Mouse (Mus musculus): ENCODE measurements around the gene Mast4.

Gene Mast4

DNA sequence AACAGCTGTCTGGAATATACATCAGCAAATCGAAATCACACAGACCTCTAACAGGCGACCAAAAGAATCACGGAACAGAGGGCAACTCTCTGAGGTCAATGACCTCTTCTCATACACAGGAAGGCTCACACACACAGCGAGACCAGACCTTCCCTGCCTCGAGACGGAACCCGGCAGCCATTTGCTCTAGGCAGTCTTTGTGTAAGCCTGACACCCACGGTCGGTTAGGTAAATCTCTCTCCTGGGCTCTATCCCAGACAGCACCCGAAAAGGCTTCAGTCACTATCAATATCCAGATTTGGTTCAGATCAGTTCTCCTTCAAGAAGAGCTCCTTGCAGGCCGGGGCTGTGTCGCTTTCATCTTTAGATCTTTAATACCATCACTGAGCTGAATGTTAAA, 421.4 kb downstream of the Mast4 start:
- no peak for DNase-seq

DNA sequence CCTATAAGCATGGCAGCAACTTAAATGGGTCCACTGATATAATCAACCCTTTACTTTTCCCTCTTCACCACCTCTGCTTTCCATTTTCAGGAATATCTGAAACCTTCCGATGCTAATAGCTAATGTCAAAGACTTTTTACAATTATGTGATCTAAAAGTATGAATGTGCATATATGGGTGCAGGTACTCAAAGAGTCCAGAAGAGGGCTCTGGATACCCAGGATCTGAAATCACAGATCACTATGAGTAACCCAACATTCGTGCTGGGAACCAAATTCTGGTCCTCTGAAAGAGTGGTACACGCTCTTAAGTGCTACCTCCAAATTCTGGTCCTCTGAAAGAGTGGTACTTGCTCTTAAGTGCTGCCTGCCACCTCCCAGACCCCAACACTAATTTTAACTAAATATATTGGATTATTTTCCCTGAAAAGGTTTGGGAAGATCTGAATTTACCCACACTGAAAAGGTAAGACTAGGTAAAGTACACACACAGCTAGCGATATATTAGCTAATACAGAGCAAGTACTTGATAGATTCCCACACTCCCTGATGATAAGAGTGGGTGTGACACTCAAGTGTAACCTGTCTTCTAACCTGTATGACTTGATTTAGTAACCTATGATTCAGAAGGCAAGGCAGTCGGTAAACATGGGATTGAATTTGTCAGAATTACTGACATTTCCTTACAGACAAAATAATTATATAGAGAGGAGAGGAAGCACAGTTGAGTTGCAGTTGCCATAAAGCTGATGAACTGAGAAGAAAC, 424.5 kb downstream of the Mast4 start:
- no peak for DNase-seq

DNA sequence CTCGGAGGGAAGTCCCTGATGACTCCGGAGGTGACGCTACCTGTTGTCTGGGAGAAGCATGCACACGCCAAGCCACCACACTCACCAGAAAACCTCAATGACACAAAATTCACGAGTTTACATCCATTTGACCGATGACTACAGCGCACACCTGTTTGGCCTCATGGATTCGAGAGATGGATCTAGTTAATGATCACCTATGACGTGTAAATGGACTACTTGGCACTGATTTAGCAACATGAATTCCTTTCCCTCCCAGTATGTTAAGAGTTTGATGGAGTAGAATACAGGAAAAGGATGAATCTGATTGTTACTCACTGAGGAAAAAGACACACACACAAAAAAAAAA, 427.7 kb downstream of the Mast4 start:
- DNase-seq = no peak

DNA sequence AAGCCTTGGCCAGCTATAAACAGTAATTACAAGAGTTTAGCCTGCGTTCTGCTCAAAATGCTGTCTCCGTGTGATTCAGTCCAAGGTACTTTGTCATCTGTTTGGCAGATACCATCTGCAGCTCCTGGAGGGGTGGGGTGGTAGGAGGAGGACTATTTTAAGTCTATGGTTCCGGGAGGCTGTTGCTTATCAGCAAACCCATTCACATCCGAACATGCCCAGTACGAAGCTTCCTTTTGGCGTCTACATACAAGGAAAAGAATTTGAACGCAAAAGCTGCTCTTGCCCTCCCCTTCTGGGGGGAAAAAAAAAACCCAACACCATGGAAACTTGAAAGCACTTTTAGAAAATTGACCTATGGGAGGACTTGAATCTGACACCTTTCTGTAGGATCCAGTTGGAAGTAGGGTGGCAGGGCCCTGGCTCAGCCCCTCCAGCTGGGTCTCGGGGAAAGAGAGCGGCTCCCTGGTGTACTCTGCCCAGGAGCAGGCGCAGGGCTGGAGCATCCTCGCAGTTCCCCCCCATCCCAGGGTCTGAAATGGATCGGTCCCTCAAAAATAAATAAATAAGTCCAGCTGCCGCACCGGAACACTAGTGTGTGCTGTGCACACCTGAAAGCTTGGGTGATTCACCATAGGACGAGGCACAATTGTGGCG, 428.2 kb downstream of the Mast4 start:
- DNase-seq = peak; percentile 82 to 89

DNA sequence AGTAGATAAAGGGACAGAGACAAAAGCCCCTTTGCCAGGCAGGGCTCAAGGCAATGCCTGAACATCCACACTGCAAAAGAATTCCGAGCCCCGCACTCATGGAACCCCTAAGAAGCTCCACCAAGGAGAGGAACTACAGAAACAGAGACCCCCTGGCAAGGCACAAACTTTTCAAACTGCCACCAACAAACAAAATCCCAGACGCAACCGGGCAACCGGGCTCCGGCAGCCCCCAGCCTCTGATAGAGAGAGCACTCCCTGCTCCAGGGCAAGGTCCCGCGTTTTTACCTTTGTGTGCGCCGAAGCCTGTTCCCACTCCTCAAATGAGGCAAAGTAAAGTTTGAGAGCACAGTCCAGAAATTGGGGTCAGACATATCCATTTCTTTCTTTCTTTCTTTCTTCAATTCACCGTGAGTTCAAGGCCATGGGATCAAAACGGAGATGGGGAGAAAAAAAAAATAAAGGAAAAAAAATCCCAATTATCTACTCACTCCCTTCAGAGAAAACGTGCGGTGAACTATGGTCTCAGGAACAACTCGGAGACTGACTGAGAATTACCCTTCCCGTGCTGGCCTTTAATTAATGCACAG, 428.8 kb downstream of the Mast4 start:
- DNase-seq = no peak

DNA sequence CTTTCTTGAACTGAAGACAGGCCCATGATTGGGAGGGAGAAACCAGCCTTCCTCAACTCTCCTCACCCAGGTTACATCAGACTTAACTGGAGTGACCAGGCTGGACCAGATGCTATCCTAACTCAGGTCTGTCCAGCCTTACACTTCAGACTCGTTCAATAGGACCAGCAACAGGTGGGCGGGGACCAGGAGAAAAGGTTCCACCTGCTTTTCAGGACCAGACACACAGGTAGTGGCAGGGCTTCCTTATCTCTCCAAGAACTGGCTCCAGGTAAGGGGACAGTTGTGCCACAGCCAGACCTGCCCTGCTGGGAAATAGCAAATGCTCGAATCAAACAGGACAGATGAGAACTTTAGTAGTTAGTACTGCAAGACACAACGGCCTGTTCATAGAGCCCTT, 430.6 kb downstream of the Mast4 start:
- no peak for DNase-seq

- no peak for DNase-seq
Measured at GRCm38 (mm10) chr13:102902123-102902522, 432.2 kb downstream of the Mast4 start.

DNA sequence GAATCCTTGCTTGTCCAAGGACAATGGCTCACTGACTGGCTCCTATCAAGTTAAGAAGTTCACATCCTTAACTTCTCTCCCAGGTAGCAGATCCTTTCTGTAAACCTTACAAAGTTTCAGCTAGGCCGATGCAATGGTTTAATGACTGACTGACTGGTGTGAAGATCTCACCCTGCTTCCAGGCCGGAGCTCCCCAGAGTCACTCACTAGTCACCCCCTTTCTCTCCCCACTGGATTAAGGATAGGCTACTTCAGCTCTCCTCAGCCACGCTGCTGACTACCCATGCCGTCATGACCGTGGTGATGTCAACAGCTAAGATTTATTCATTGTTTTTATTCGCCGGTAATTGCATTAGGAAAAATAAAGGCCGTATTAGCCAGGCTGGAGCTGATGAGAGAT, 433.8 kb downstream of the Mast4 start:
- DNase-seq = no peak

GRCm38 (mm10) chr13:102900083-102900420, 434.2 kb downstream of the Mast4 start:
- DNase-seq = no peak

DNA sequence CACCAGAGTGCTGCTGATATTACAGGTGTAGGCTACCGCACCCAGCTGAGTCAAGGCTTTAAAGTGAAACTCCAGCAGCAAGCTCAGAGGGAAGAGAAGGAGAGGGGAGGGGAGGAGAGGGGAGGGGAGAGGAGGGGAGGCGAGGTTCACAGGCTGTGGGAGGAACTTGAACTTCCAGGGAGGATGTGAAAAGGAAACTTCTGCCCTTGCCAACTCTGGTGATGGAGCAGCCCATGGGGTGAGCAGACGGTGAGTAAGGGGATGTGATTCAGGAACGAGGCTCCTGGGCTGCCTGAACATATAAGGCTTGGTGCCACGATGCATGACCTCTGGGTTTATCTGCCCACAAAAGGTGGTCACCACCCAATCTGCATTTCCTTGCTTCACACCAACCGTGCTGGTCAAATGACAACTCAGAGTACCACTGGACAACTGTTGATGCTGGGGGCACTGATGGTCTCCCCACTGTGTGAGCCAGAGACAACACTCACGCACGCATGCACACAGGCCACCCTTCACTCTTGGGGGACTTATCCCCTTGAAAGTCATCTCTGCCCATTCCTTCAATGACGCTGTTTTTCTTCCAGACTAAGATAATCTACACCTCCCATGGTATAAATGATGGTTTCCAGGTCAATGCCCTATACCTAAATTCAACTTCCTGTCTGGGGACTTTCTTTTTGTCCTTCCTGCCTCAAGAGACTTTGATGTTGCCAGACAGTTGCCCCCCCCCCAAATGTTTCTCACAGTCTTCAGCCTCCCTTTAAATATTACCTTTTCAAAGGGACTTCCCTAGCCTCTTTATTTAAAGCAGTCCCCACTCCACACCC, 434.8 kb downstream of the Mast4 start:
- peak; percentile 42 to 51 for DNase-seq

GRCm38 (mm10) chr13:102898374-102899131, 435.7 kb downstream of the Mast4 start:
- peak; percentile 85 to 91 for DNase-seq

DNA sequence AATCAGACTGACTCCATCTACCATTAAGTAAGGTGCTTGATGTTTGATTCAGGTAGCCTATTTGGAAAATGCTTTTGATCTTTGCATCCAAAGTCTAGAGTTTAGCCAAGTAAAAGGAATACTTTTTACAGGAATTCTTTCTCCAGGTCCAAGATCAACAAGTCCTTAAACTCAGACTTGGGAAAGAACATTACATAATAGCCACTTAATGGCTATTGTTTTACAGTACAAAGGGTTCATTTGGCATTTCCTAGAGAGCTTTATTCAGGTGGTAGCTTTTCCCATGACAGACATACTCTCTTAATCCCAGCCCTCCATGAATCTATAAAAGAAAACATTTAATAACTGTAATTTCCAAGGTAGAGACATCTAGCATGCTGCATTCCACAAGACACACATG, 438.0 kb downstream of the Mast4 start:
- DNase-seq = no peak

- no peak for DNase-seq
Measured at GRCm38 (mm10) chr13:102895894-102896293, 438.4 kb downstream of the Mast4 start.

GRCm38 (mm10) chr13:102894287-102895234, 439.7 kb downstream of the Mast4 start:
- peak; percentile 39 to 54 for DNase-seq

DNA sequence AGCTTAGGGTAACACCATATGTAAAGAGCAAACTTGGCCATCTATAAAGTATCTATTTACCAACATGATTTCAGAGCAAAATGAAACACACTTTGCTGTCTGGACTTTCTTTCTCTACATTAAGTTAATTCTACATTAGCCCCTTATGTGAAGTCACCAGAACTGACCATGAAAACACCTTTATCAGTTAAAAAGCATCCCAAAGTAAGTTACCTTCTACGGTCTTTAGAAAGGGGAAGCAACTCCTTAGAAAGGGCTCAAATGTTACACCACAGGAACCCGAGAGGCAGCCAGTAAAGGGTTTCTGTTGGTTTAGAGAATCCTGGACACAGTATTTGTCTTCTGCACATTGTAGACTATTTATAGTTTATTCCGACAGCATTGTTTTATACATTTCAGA, 441.5 kb downstream of the Mast4 start:
- DNase-seq = no peak

DNA sequence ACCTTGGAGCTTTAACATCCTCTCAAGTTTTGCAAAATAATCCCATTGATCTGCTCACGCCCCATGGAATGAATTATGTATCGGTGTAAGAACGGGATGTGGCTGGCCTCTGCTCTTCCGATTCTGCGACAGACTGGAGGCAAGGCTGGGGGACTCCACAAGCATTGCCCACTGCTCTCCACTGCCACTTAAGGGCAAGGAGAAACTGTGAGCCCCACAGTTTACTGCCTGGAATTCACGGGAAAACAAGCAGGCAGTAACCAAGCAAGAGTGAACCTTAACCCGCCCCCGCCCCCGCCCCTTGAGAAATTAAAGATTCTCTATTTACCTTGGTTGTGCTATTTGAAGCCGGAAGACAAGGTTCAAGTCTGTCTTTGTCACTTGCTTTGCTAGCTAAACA, 444.3 kb downstream of the Mast4 start:
- no peak for DNase-seq

GRCm38 (mm10) chr13:102889537-102889936, 444.8 kb downstream of the Mast4 start:
- DNase-seq = no peak

DNA sequence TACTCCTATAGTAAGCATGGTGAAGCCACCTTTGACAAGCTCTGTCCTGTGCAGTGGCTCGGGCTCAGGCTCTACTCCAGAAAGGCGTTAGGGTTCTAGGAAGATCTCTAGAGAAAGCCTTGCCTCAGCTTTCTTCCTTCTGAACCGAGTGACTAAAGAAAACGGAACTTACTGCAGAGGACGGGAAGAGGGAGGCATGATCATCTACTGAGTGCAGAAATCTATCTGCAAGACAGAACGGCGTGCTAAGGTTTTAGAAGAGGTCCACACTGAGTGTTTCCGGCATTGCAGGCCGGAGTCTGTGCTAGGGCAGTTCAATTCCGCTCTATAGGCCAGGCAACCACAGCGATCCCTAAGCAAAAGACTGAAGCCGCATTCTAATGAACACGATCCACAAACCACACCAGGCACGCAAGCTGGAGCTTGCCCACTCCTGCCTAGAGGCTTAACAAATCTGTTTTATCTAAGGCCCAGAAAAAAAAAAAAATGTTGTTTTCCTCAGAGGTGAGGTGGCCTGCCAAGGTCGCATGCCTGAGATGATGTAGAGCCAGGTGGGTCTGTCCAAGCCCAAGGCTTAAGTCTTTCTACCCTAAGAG, 445.3 kb downstream of the Mast4 start:
- no peak for DNase-seq

DNA sequence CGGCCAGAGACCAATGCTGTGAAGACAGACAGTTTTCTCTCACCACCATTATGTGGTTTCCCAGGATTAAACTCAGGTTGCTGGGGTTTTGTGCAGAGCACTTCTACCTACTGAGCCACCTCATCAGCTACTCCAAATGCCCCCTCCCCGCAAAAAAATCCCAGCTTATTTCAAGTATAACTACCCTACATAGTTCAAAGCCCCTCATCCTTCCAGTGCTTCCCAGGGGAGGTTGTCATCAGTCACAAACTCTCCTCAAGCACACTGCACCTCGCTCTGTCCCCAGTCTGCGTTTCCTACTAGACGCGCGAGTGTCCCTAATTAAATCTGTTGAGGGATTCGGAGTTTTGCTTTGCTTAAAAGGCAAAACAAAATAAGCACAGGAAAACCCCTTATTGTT, 446.1 kb downstream of the Mast4 start:
- no peak for DNase-seq

GRCm38 (mm10) chr13:102887534-102887933, 446.8 kb downstream of the Mast4 start:
- no peak for DNase-seq

- DNase-seq = no peak
Measured at GRCm38 (mm10) chr13:102886788-102887187, 447.5 kb downstream of the Mast4 start.
